Mouse (Mus musculus) cortical plate, adult 2 months (tissue): ENCODE data around the gene Nudt14.

Experiments
- CTCF ChIP-seq: fragments of 200-500 bp; IDR thresholded peaks from 2 replicates; pipeline ENCODE4 v1.5.1; 2011; ENCODE audit warnings: mild to moderate bottlenecking, control low read depth, low read length; ENCODE audit not compliant: insufficient read depth; ENCODE audit errors: extremely low read depth
- POLR2A ChIP-seq: fragments of 200-500 bp; IDR thresholded peaks from 2 replicates; pipeline ENCODE4 v1.6.1; 2011; ENCODE audit warnings: mild to moderate bottlenecking, low read length, control low read depth; ENCODE audit not compliant: insufficient read depth; ENCODE audit errors: extremely low read depth

DNA sequence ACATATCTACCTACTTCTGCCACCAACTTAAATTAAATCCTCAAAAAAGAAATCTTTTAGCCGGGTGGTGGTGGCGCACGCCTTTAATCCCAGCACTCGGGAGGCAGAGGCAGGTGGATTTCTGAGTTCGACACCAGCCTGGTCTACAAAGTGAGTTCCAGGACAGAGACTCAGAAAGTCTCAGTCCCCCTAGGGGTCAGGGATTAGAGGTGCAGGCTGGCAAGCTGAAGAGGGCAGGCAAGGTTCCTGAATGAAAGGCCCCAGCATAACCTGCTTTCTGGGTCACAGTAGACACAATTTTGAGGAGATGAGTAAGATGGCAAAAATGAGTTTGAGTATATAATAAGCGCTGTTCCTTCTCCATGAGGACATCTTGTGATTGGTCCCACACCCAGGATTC is 43.4 kb upstream of the Nudt14 start:
- no peak for TF ChIP-seq POLR2A
- TF ChIP-seq CTCF = no peak
